Mouse (Mus musculus) right cerebral cortex, postnatal 25 days (tissue): ENCODE data around the gene Gm28729.
"Not testable (repeated sequence)": the region's sequence is repeated elsewhere in the genome, so short reads cannot be mapped to it uniquely, and the experiment has no call there.

Source experiments
- DNase-seq: peaks from one replicate; pipeline ENCODE4 v3.0.0; 2022

Gm28729 gene

GRCm38 (mm10) chr9:96524972-96525506, at the start of gene Gm28729:
TSS of gene Gm28729 (minus strand) at chr9:96525264.
- DNase-seq, result no peak

GRCm38 (mm10) chr9:96573252-96573651, 48.2 kb upstream of the Gm28729 start:
- DNase-seq, result no peak

- no peak for DNase-seq
These were observed 47.7 kb upstream of the Gm28729 start for GRCm38 (mm10) chr9:96572754-96573153.

GRCm38 (mm10) chr9:96566470-96566996, 41.5 kb upstream of the Gm28729 start:
- no peak for DNase-seq

- DNase-seq, result no peak
These were observed 38.4 kb upstream of the Gm28729 start for GRCm38 (mm10) chr9:96563501-96563900.

- DNase-seq, result no peak
These were observed 34.1 kb upstream of the Gm28729 start for GRCm38 (mm10) chr9:96559148-96559547.

GRCm38 (mm10) chr9:96558594-96558993, 33.5 kb upstream of the Gm28729 start:
- DNase-seq, result no peak

GRCm38 (mm10) chr9:96554095-96554494, 29.0 kb upstream of the Gm28729 start:
- DNase-seq, result no peak

GRCm38 (mm10) chr9:96545410-96545809, 20.3 kb upstream of the Gm28729 start:
- no peak for DNase-seq

- peak; percentile 45 for DNase-seq
These were observed 18.9 kb upstream of the Gm28729 start for GRCm38 (mm10) chr9:96543643-96544640.

- no peak for DNase-seq
These were observed 13.9 kb upstream of the Gm28729 start for GRCm38 (mm10) chr9:96538916-96539315.

- no peak for DNase-seq
These were observed 12.5 kb upstream of the Gm28729 start for GRCm38 (mm10) chr9:96537615-96537919.

GRCm38 (mm10) chr9:96536895-96537614, 12.0 kb upstream of the Gm28729 start:
- DNase-seq, result peak; percentile 36

- not testable (repeated sequence) for DNase-seq
These were observed 11.0 kb upstream of the Gm28729 start for GRCm38 (mm10) chr9:96536093-96536492.

GRCm38 (mm10) chr9:96535431-96535830, 10.4 kb upstream of the Gm28729 start:
- DNase-seq, result no peak

GRCm38 (mm10) chr9:96534256-96534655, 9.2 kb upstream of the Gm28729 start:
- DNase-seq, result no peak

- no peak for DNase-seq
These were observed 8.4 kb upstream of the Gm28729 start for GRCm38 (mm10) chr9:96533476-96533875.

GRCm38 (mm10) chr9:96532531-96532930, 7.5 kb upstream of the Gm28729 start:
- DNase-seq, result no peak

- DNase-seq, result no peak
These were observed 5.6 kb upstream of the Gm28729 start for GRCm38 (mm10) chr9:96530674-96531081.

- DNase-seq, result no peak
These were observed 5.1 kb upstream of the Gm28729 start for GRCm38 (mm10) chr9:96529961-96530673.

- no peak for DNase-seq
These were observed 947 bp upstream of the Gm28729 start for GRCm38 (mm10) chr9:96526011-96526410.

- DNase-seq, result no peak
These were observed 1.9 kb downstream of the Gm28729 start for GRCm38 (mm10) chr9:96523148-96523547.

GRCm38 (mm10) chr9:96521574-96521973, 3.5 kb downstream of the Gm28729 start:
- not testable (repeated sequence) for DNase-seq
